Mouse (Mus musculus) limb, embryonic 14.5 days (tissue): Measurements from ENCODE around the gene Lrfn5. TPM values are rescaled to one million over a fixed set of nuclear protein-coding genes. Genes with fewer than 3 reads are reported as not detected.

ENCODE experiments used
- ATAC-seq: fragments of 200-750 bp; cut with Nextera tagmentation; 2 replicates; pipeline ENCODE4 v1.8.0; 2017; ENCODE audit warnings: low read depth, moderate number of reproducible peaks, moderate TSS enrichment; ENCODE audit not compliant: low FRiP score
- DNase-seq: peaks from one replicate; pipeline ENCODE4 v3.0.0-alpha.2; 2015; ENCODE audit warnings: low spot score
- H3K27ac ChIP-seq: fragments of 300-500 bp; sonication (generic); replicated peaks from 2 replicates; pipeline ENCODE4 v1.5.1; 2014; ENCODE audit warnings: low read depth, mild to moderate bottlenecking, low read length, moderate library complexity, mixed read lengths
- H3K27me3 ChIP-seq: fragments of 300-500 bp; sonication (generic); 2 replicates; pipeline ENCODE4 v1.6.1; 2014; ENCODE audit warnings: low read length, mixed read lengths; ENCODE audit not compliant: control insufficient read depth, insufficient read depth
- H3K36me3 ChIP-seq: fragments of 300-500 bp; sonication (generic); 2 replicates; pipeline ENCODE4 v1.6.1; 2014; ENCODE audit warnings: mild to moderate bottlenecking, low read length, moderate library complexity, mixed read lengths; ENCODE audit not compliant: control insufficient read depth, insufficient read depth
- H3K4me1 ChIP-seq: fragments of 300-500 bp; sonication (generic); 2 replicates; pipeline ENCODE4 v1.6.1; 2014; ENCODE audit warnings: antibody characterized with exemption, low read length, mixed read lengths; ENCODE audit not compliant: control insufficient read depth, insufficient read depth
- H3K4me2 ChIP-seq: fragments of 300-500 bp; sonication (generic); replicated peaks from 2 replicates; pipeline ENCODE4 v1.6.1; 2014; ENCODE audit warnings: low read depth, mild to moderate bottlenecking, low read length, moderate library complexity; ENCODE audit not compliant: severe bottlenecking
- H3K4me3 ChIP-seq: fragments of 300-500 bp; sonication (generic); replicated peaks from 2 replicates; pipeline ENCODE4 v1.5.1; 2014; ENCODE audit warnings: low read length
- H3K9ac ChIP-seq: fragments of 300-500 bp; sonication (generic); 2 replicates; pipeline ENCODE4 v1.6.1; 2014; ENCODE audit warnings: mild to moderate bottlenecking, low read depth, low read length, moderate library complexity; ENCODE audit not compliant: severe bottlenecking
- H3K9me3 ChIP-seq: fragments of 300-500 bp; sonication (generic); 2 replicates; pipeline ENCODE4 v1.6.1; 2016; ENCODE audit warnings: low read length; ENCODE audit not compliant: control insufficient read depth
- POLR2A ChIP-seq: fragments of 200-500 bp; IDR thresholded peaks from 2 replicates; pipeline ENCODE4 v1.8.0; 2012; ENCODE audit warnings: inconsistent platforms, mild to moderate bottlenecking, moderate library complexity, borderline replicate concordance; ENCODE audit not compliant: insufficient read depth, insufficient read length; ENCODE audit errors: extremely low read depth
- WGBS: fragments of 180-500 bp; shearing (Covaris S2); extraction: QIAGEN DNeasy Blood & Tissue Kit; methylation state at CpG from one replicate; pipeline ENCODE4 v1.1.7; 2014; 5-methylcytosine and 5-hydroxymethylcytosine counted together
- polyA plus RNA-seq, 2 experiments: library from polyadenylated mRNA; depleted of rRNA in 1 of 2; stranded (reverse) in 1 of 2; unstranded in 1 of 2; fragments of >200 nt; fragmentation: Nextera tagmentation in 1 of 2; extraction: Ambion mirVana in 1 of 2; gene quantifications; 2 replicates each; pipeline versions ENCODE4 v1.2.1 to v1.2.3; 2012 to 2014

Gene Lrfn5
- polyA plus RNA-seq, 2 experiments, result 2.7 to 3.2 TPM

GRCm38 (mm10) chr12:61526199-61526598 lies 3.2 kb downstream of the Lrfn5 start:
- 3% methylated on average over 9 of the region's 9 CpGs for WGBS
- Histone ChIP-seq H3K27ac (no peak overlapping the region), H3K4me1 (peaks cover 7% of the 10 kb centered on the region; the same call in 1 of the 2 replicates), H3K4me3 (peak overlapping the region; percentile 4; the same call in 1 of the 2 replicates), H3K4me2 (peak overlapping the region; percentile 17; the same call in 1 of the 2 replicates), H3K36me3 (no peaks in the 10 kb centered on the region), H3K9me3 (no peaks in the 10 kb centered on the region), H3K9ac (no peak overlapping the region), H3K27me3 (peaks cover 36% of the 10 kb centered on the region)
- no peak for TF ChIP-seq POLR2A
- no peak for ATAC-seq
- no peak for DNase-seq

DNA sequence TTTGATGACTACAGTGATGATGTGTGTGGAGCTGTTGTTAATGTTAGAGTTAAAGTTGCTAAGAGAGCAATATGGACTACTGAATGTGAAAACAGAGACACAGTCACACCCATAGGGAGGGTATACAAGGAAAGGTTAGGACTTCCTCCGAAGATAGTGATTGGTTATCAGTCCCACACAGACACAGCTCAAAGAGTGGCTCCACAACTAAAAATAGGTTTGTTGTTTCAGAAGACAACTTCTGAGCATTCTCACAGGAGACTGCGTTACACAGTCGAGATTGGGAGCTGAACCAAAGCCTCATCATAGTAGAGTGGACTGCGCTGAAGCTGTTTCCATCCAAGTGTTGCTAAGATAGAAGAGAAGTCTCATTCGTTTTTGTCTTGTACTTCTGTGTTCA lies 57.0 kb downstream of the Lrfn5 start:
- Histone ChIP-seq H3K36me3 (no peaks in the 10 kb centered on the region), H3K4me3 (no peak overlapping the region), H3K27me3 (no peaks in the 10 kb centered on the region), H3K4me2 (no peak overlapping the region), H3K27ac (no peak overlapping the region), H3K4me1 (no peaks in the 10 kb centered on the region), H3K9ac (no peak overlapping the region), H3K9me3 (no peaks in the 10 kb centered on the region)
- no peak for TF ChIP-seq POLR2A
- WGBS, result 76% methylated on average over 5 of the region's 5 CpGs
- ATAC-seq (no peak), DNase-seq (no peak)

DNA sequence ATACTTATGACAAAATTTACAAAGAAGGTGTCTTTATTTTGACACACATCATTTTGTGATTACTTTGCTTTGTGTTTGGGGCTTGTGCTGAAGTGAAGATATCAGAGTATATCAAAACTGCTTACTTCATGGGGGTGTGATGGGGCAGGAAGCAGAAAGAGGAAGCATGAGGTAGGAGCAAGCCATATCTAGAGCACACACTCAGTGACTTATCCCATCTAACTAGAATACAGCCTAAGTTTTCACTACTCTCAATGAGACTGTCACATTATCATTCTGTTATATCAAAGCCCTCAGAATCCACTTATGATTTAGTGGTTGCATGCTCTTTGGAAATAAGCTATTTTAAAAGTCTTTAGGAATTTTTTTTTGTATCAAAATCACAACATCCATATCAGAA lies 77.4 kb downstream of the Lrfn5 start:
- no peaks in the 10 kb centered on the region for H3K4me1 ChIP-seq
- no peaks in the 10 kb centered on the region for H3K36me3 ChIP-seq
- no peak for TF ChIP-seq POLR2A
- no peaks in the 10 kb centered on the region for H3K9me3 ChIP-seq
- no peak for DNase-seq
- no peak overlapping the region for H3K4me2 ChIP-seq
- no peak overlapping the region for H3K27ac ChIP-seq
- H3K27me3 ChIP-seq, result no peaks in the 10 kb centered on the region
- no peak overlapping the region for H3K4me3 ChIP-seq
- no peak for ATAC-seq
- no peak overlapping the region for H3K9ac ChIP-seq

DNA sequence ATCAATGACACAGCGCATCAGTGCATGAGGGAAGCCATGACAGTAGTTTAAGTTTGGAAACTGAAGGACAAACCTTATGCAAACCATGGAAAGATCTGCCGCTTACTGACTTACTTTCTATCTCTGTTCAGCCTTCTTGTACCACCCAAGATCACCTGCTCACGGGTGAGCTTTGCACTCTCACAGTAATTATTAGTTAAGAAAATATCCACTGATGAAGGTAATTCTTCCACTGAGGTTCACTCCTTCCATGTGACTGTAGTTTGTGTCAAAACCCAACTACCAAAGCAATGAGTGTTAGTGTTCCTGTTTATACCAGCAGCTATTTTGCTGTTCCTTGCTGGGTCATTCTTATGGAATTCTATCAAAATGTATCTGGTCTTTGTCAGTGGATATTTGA lies 84.9 kb downstream of the Lrfn5 start:
- no peak for ATAC-seq
- Histone ChIP-seq H3K9ac (no peak overlapping the region), H3K27me3 (no peaks in the 10 kb centered on the region), H3K9me3 (no peaks in the 10 kb centered on the region), H3K27ac (no peak overlapping the region), H3K36me3 (no peaks in the 10 kb centered on the region), H3K4me2 (no peak overlapping the region), H3K4me3 (no peak overlapping the region), H3K4me1 (no peaks in the 10 kb centered on the region)
- 93% methylated on average over 3 of the region's 3 CpGs for WGBS
- no peak for DNase-seq
- TF ChIP-seq POLR2A, result no peak

GRCm38 (mm10) chr12:61610081-61610480 lies 87.1 kb downstream of the Lrfn5 start:
- Histone ChIP-seq H3K27me3 (no peaks in the 10 kb centered on the region), H3K4me2 (no peak overlapping the region), H3K36me3 (no peaks in the 10 kb centered on the region), H3K9me3 (no peaks in the 10 kb centered on the region), H3K4me3 (no peak overlapping the region), H3K4me1 (no peaks in the 10 kb centered on the region), H3K9ac (no peak overlapping the region), H3K27ac (no peak overlapping the region)
- 82% methylated on average over 1 of the region's 1 CpGs for WGBS
- ATAC-seq (no peak), DNase-seq (no peak)
- no peak for TF ChIP-seq POLR2A

- Histone ChIP-seq H3K4me2 (no peak overlapping the region), H3K36me3 (no peaks in the 10 kb centered on the region), H3K9me3 (no peaks in the 10 kb centered on the region), H3K9ac (no peak overlapping the region), H3K4me1 (no peaks in the 10 kb centered on the region), H3K4me3 (no peak overlapping the region), H3K27me3 (no peaks in the 10 kb centered on the region), H3K27ac (no peak overlapping the region)
- no peak for TF ChIP-seq POLR2A
- DNase-seq (no peak), ATAC-seq (no peak)
Measured at GRCm38 (mm10) chr12:61624532-61624931, 101.6 kb downstream of the Lrfn5 start.
